Mouse (Mus musculus): ENCODE results near the gene Krtdap. TPM values are rescaled to one million over a fixed set of nuclear protein-coding genes. Genes with fewer than 3 reads are reported as not detected.
A peak's percentile ranks its signal among the peaks of the same experiment; 100 is the strongest.
"Not testable (repeated sequence)": the region's sequence is repeated elsewhere in the genome, so short reads cannot be mapped to it uniquely, and the experiment has no call there.

Krtdap gene
- not detected in 2 replicates for polyA plus RNA-seq (2014; fragmentation: Nextera tagmentation; extraction: Ambion mirVana)

- no peaks in the 10 kb centered on the region for H3K4me1 ChIP-seq (ENCODE audit: control insufficient read depth, insufficient read depth, low read length)
- no peak within 1 kb of the TSS for H3K4me3 ChIP-seq (ENCODE audit: low read depth, low read length)
- H3K36me3 ChIP-seq (ENCODE audit: control insufficient read depth, insufficient read depth, low read length) = no peaks in the 10 kb centered on the region
- DNase-seq (ENCODE audit: low spot score, missing footprints) (no peak), ATAC-seq (ENCODE audit: low FRiP score) (no peak)
- 53% methylated on average over 15 of the region's 15 CpGs for WGBS
- no peak within 1 kb of the TSS for H3K4me2 ChIP-seq
- no peak within 1 kb of the TSS for H3K27ac ChIP-seq (ENCODE audit: low read depth, low read length)
- no peak within 1 kb of the TSS for H3K9ac ChIP-seq (ENCODE audit: low read length)
- H3K27me3 ChIP-seq (ENCODE audit: control insufficient read depth, insufficient read depth, low read length) = no peaks in the 10 kb centered on the region
- no peaks in the 10 kb centered on the region for H3K9me3 ChIP-seq (ENCODE audit: control insufficient read depth, low read length)
These were observed at the start of gene Krtdap for GRCm38 (mm10) chr7:30787377-30788022. TSS of gene Krtdap (plus strand) at chr7:30787896.

- H3K27ac ChIP-seq (ENCODE audit: low read depth, low read length); H3K4me3 ChIP-seq (ENCODE audit: low read depth, low read length); DNase-seq (ENCODE audit: low spot score, missing footprints); ATAC-seq (ENCODE audit: low FRiP score); H3K4me1 ChIP-seq (ENCODE audit: control insufficient read depth, insufficient read depth, low read length); H3K9me3 ChIP-seq (ENCODE audit: control insufficient read depth, low read length); H3K27me3 ChIP-seq (ENCODE audit: control insufficient read depth, insufficient read depth, low read length); H3K36me3 ChIP-seq (ENCODE audit: control insufficient read depth, insufficient read depth, low read length); H3K9ac ChIP-seq (ENCODE audit: low read length); H3K4me2 ChIP-seq: not testable (repeated sequence)
- WGBS = 87% methylated on average over 2 of the region's 2 CpGs
These were observed 45.1 kb upstream of the Krtdap start for GRCm38 (mm10) chr7:30742570-30742969.

- not testable (repeated sequence) for H3K9me3 ChIP-seq (ENCODE audit: control insufficient read depth, low read length); H3K27ac ChIP-seq (ENCODE audit: low read depth, low read length); H3K4me2 ChIP-seq; DNase-seq (ENCODE audit: low spot score, missing footprints); ATAC-seq (ENCODE audit: low FRiP score); H3K36me3 ChIP-seq (ENCODE audit: control insufficient read depth, insufficient read depth, low read length); H3K4me3 ChIP-seq (ENCODE audit: low read depth, low read length); H3K9ac ChIP-seq (ENCODE audit: low read length); H3K27me3 ChIP-seq (ENCODE audit: control insufficient read depth, insufficient read depth, low read length); H3K4me1 ChIP-seq (ENCODE audit: control insufficient read depth, insufficient read depth, low read length)
- 100% methylated on average over 1 of the region's 4 CpGs for WGBS
These were observed 44.1 kb upstream of the Krtdap start, which contains the start of gene Gapdhs for GRCm38 (mm10) chr7:30743617-30744016. TSS of gene Gapdhs (minus strand) at chr7:30743681.

GRCm38 (mm10) chr7:30744022-30744598 is 43.6 kb upstream of the Krtdap start:
- no peaks in the 10 kb centered on the region for H3K4me1 ChIP-seq (ENCODE audit: control insufficient read depth, insufficient read depth, low read length)
- no peak overlapping the region for H3K9ac ChIP-seq (ENCODE audit: low read length)
- H3K4me2 ChIP-seq = no peak overlapping the region
- peak; percentile 78 for DNase-seq (ENCODE audit: low spot score, missing footprints)
- H3K9me3 ChIP-seq (ENCODE audit: control insufficient read depth, low read length) = no peaks in the 10 kb centered on the region
- no peak overlapping the region for H3K27ac ChIP-seq (ENCODE audit: low read depth, low read length)
- H3K4me3 ChIP-seq (ENCODE audit: low read depth, low read length) = no peak overlapping the region
- no peak for ATAC-seq (ENCODE audit: low FRiP score)
- 57% methylated on average over 4 of the region's 4 CpGs for WGBS
- no peaks in the 10 kb centered on the region for H3K27me3 ChIP-seq (ENCODE audit: control insufficient read depth, insufficient read depth, low read length)
- H3K36me3 ChIP-seq (ENCODE audit: control insufficient read depth, insufficient read depth, low read length) = no peaks in the 10 kb centered on the region

GRCm38 (mm10) chr7:30747525-30748204 is 40.0 kb upstream of the Krtdap start:
- Histone ChIP-seq H3K4me1 (ENCODE audit: control insufficient read depth, insufficient read depth, low read length) (no peaks in the 10 kb centered on the region), H3K4me3 (ENCODE audit: low read depth, low read length) (no peak overlapping the region), H3K36me3 (ENCODE audit: control insufficient read depth, insufficient read depth, low read length) (no peaks in the 10 kb centered on the region), H3K9me3 (ENCODE audit: control insufficient read depth, low read length) (no peaks in the 10 kb centered on the region), H3K27me3 (ENCODE audit: control insufficient read depth, insufficient read depth, low read length) (no peaks in the 10 kb centered on the region), H3K4me2 (no peak overlapping the region), H3K9ac (ENCODE audit: low read length) (no peak overlapping the region), H3K27ac (ENCODE audit: low read depth, low read length) (no peak overlapping the region)
- 86% methylated on average over 7 of the region's 7 CpGs for WGBS
- ATAC-seq (ENCODE audit: low FRiP score) = no peak
- DNase-seq (ENCODE audit: low spot score, missing footprints) = peak; percentile 81

GRCm38 (mm10) chr7:30749824-30750606 is 37.7 kb upstream of the Krtdap start:
- H3K4me3 ChIP-seq (ENCODE audit: low read depth, low read length) = no peak overlapping the region
- H3K27ac ChIP-seq (ENCODE audit: low read depth, low read length) = no peak overlapping the region
- ATAC-seq (ENCODE audit: low FRiP score) (no peak), DNase-seq (ENCODE audit: low spot score, missing footprints) (peak; percentile 23)
- peaks cover 1% of the 10 kb centered on the region; the same call in 1 of the 2 replicates for H3K9me3 ChIP-seq (ENCODE audit: control insufficient read depth, low read length)
- H3K4me2 ChIP-seq = no peak overlapping the region
- H3K9ac ChIP-seq (ENCODE audit: low read length) = no peak overlapping the region
- H3K36me3 ChIP-seq (ENCODE audit: control insufficient read depth, insufficient read depth, low read length) = no peaks in the 10 kb centered on the region
- 87% methylated on average over 13 of the region's 13 CpGs for WGBS
- no peaks in the 10 kb centered on the region for H3K27me3 ChIP-seq (ENCODE audit: control insufficient read depth, insufficient read depth, low read length)
- no peaks in the 10 kb centered on the region for H3K4me1 ChIP-seq (ENCODE audit: control insufficient read depth, insufficient read depth, low read length)

GRCm38 (mm10) chr7:30751086-30751669 is 36.5 kb upstream of the Krtdap start, which contains the start of gene Sbsn:
TSS of gene Sbsn (plus strand) at chr7:30751471.
- Histone ChIP-seq H3K36me3 (ENCODE audit: control insufficient read depth, insufficient read depth, low read length) (no peaks in the 10 kb centered on the region), H3K9me3 (ENCODE audit: control insufficient read depth, low read length) (peaks cover 4% of the 10 kb centered on the region; the same call in 1 of the 2 replicates), H3K27me3 (ENCODE audit: control insufficient read depth, insufficient read depth, low read length) (no peaks in the 10 kb centered on the region), H3K4me1 (ENCODE audit: control insufficient read depth, insufficient read depth, low read length) (no peaks in the 10 kb centered on the region), H3K9ac (ENCODE audit: low read length) (no peak within 1 kb of the TSS), H3K27ac (ENCODE audit: low read depth, low read length) (no peak within 1 kb of the TSS), H3K4me3 (ENCODE audit: low read depth, low read length) (no peak within 1 kb of the TSS), H3K4me2 (no peak within 1 kb of the TSS)
- ATAC-seq (ENCODE audit: low FRiP score) (no peak), DNase-seq (ENCODE audit: low spot score, missing footprints) (peak; percentile 49)
- 71% methylated on average over 5 of the region's 5 CpGs for WGBS

- DNase-seq (ENCODE audit: low spot score, missing footprints) = no peak
- 69% methylated on average over 3 of the region's 3 CpGs for WGBS
- Histone ChIP-seq H3K36me3 (ENCODE audit: control insufficient read depth, insufficient read depth, low read length) (no peaks in the 10 kb centered on the region), H3K4me2 (no peak overlapping the region), H3K4me1 (ENCODE audit: control insufficient read depth, insufficient read depth, low read length) (no peaks in the 10 kb centered on the region), H3K27me3 (ENCODE audit: control insufficient read depth, insufficient read depth, low read length) (no peaks in the 10 kb centered on the region), H3K9ac (ENCODE audit: low read length) (no peak overlapping the region), H3K27ac (ENCODE audit: low read depth, low read length) (no peak overlapping the region), H3K4me3 (ENCODE audit: low read depth, low read length) (no peak overlapping the region), H3K9me3 (ENCODE audit: control insufficient read depth, low read length) (peaks cover 4% of the 10 kb centered on the region; the same call in 1 of the 2 replicates)
- no peak for ATAC-seq (ENCODE audit: low FRiP score)
These were observed 30.7 kb upstream of the Krtdap start for GRCm38 (mm10) chr7:30757001-30757400.

Data from midbrain, embryonic 11.5 days (tissue).